Mouse (Mus musculus) cerebellum, adult 2 months (tissue): ENCODE data around the gene Cox10. TPM values are rescaled to one million over a fixed set of nuclear protein-coding genes. Genes with fewer than 3 reads are reported as not detected.

ENCODE experiments used
- DNase-seq, 2 experiments: peaks; one replicate each; pipeline ENCODE4 v3.0.0; 2021
- H3K27ac ChIP-seq: fragments of 200-500 bp; 2 replicates; pipeline ENCODE4 v1.5.1; 2012; ENCODE audit warnings: low read length, control low read depth, inconsistent platforms; ENCODE audit not compliant: insufficient read depth
- H3K27me3 ChIP-seq: fragments of 200-500 bp; 2 replicates; pipeline ENCODE4 v1.6.1; 2012; ENCODE audit warnings: inconsistent platforms, mild to moderate bottlenecking, low read length, moderate library complexity; ENCODE audit not compliant: control insufficient read depth, insufficient read depth
- H3K4me1 ChIP-seq: fragments of 200-500 bp; 2 replicates; pipeline ENCODE4 v1.6.1; 2011; ENCODE audit warnings: low read length; ENCODE audit not compliant: control insufficient read depth, insufficient read depth
- H3K4me3 ChIP-seq: fragments of 200-500 bp; replicated peaks from 2 replicates; pipeline ENCODE3; 2011; ENCODE audit warnings: mild to moderate bottlenecking, low read depth, low read length, control low read depth; ENCODE audit not compliant: insufficient read depth
- CTCF ChIP-seq: fragments of 200-500 bp; IDR thresholded peaks from 2 replicates; pipeline ENCODE4 v1.5.1; 2011; ENCODE audit warnings: low read depth, mild to moderate bottlenecking, control low read depth, low read length, moderate library complexity, borderline replicate concordance; ENCODE audit not compliant: insufficient read depth
- POLR2A ChIP-seq: fragments of 200-500 bp; IDR thresholded peaks from 2 replicates; pipeline ENCODE4 v1.6.1; 2011; ENCODE audit warnings: low read length, control low read depth, borderline replicate concordance; ENCODE audit not compliant: insufficient read depth
- WGBS: fragments of 180-500 bp; shearing (Covaris S2); methylation state at CpG from one replicate; pipeline ENCODE4 v1.1.7; 2018; 5-methylcytosine and 5-hydroxymethylcytosine counted together
- polyA plus RNA-seq: library from polyadenylated mRNA; depleted of rRNA; stranded (reverse); fragments of >200 nt; gene quantifications from 2 replicates; pipeline ENCODE4 v1.2.3, GENCODE M21; 2012

Cox10 gene
- polyA plus RNA-seq, 1 experiment: 20.1 TPM

DNA sequence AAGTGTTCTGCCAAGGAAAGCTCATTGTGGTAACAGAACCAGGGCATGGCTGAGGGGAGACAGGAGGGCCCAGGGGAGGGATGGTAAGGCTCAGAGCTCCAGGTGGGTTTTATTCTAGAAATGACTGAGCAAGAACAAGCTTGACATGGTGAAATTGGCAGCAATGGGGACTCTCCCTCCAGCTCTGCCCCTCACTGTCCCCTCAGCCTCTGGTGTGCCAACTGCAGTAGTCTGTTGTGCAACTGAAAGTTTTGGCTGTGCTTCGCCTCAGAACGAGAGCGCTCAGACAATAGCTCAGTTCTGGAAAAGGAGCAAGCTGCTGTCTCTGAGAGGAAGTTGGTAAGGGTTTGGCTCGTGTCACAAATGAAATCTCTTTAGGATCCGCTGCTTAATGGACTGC, 113.8 kb downstream of the Cox10 start:
- Histone ChIP-seq H3K27me3 (no peaks in the 10 kb centered on the region), H3K27ac (no peak overlapping the region), H3K4me3 (no peak overlapping the region), H3K4me1 (peaks cover 5% of the 10 kb centered on the region; the same call in 1 of the 2 replicates)
- WGBS: 36% methylated on average over 5 of the region's 5 CpGs
- DNase-seq: peak in 1 of 2 experiments; percentile 10
- TF ChIP-seq POLR2A (no peak), CTCF (no peak)

DNA sequence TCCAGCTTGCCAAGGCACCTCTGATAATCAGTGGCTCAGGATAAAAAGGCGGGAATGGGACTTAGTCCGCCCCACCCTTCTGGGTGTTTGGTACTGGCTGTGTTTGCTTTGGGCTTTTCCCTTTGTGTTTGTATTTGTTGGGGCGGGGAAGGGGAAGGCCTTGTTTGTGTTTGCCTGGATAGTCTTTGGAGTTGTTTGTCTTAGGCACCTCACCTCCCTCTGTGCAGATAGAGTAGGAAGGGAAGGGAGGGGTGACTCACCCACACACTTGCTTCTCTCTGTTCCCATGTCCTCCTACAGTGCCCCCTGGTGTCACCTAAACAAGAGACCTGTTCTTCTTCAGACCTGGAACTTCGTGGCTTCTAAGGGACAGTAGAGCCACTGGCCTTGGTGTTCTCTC, 122.1 kb downstream of the Cox10 start:
- no peak for TF ChIP-seq POLR2A
- TF ChIP-seq CTCF: 0 out of 2 replicates have a peak, but pooled peaks have one; percentile 5
- peaks cover under 1% of the 10 kb centered on the region; the same call in 1 of the 2 replicates for H3K4me1 ChIP-seq
- H3K4me3 ChIP-seq: no peak overlapping the region

DNA sequence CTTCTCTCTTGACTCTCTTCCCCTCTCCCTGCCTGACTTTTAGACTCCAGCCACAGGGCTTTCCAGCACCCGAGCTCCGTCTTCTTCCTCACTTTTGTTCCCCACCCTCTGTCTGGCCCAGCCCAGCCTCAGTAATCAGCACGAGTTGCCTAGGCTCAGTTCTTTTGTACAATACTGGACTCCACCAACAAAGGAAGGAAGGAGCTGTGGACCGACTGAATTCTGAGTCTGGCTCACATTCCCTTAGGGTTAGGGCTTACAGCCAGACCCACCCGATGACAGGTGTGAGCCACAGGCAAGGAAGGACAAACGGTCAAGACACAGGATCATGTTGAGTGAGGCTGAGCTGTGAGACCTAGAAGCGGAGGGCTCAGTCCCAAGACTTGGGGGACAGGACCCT, 122.5 kb downstream of the Cox10 start:
- Histone ChIP-seq H3K27me3 (no peaks in the 10 kb centered on the region), H3K27ac (no peak overlapping the region), H3K4me1 (peaks cover 4% of the 10 kb centered on the region; the same call in 1 of the 2 replicates), H3K4me3 (no peak overlapping the region)
- 38% methylated on average over 7 of the region's 7 CpGs for WGBS
- TF ChIP-seq CTCF: no peak
- no peak for TF ChIP-seq POLR2A
- no peak for DNase-seq

More for the DNA sequence above, 122.1 kb downstream of the Cox10 start:
- Histone ChIP-seq H3K27ac (no peak overlapping the region), H3K27me3 (no peaks in the 10 kb centered on the region)
- no peak for DNase-seq
- WGBS: 61% methylated on average over 4 of the region's 4 CpGs

DNA sequence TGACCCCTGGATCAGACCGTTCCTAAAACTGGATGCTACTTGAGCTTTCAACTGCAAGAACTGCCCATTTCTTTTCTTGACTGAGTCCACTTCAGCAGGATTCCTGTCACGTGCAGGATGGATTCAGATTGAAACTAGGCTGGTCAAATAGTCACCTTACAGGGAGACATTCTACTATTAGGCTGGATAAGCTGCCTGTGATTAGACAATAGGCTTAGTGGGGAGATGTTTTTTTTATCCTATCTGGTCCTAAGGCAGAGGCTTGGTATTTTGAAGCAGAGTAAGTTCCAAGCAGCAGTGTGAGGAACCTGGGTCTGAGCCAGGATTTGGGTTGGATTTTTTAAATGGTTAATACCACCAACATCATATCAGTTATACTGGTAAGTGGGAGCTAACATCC, 125.4 kb downstream of the Cox10 start:
- 90% methylated on average over 2 of the region's 2 CpGs for WGBS
- Histone ChIP-seq H3K27ac (no peak overlapping the region), H3K4me3 (no peak overlapping the region), H3K4me1 (peaks cover 4% of the 10 kb centered on the region; the same call in 1 of the 2 replicates), H3K27me3 (no peaks in the 10 kb centered on the region; the same call in 1 of the 2 replicates)
- DNase-seq: no peak
- TF ChIP-seq CTCF: no peak
- TF ChIP-seq POLR2A: no peak

DNA sequence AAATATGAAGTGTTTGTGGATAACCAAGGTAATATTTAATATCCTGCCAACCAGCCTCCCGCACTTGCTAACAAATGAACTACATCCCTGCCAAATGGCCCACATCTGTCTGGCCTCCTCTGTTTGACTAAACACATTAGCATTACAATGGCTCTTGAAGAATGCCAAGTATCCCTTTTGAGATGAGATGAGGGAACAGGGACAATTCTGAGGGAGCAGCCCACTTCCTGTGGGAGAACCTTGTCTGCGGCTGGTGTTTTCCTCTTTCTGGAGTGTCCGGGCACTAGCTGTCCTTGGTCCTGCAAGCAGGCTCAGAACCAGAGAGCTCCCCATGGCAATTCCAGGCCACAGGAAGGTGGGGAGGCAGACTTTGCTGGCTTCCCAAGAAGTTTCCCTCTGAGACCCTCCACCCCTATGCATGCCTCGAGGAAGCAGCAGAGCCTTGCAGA, 126.5 kb downstream of the Cox10 start:
- Histone ChIP-seq H3K27me3 (no peaks in the 10 kb centered on the region; the same call in 1 of the 2 replicates), H3K4me1 (peaks cover 4% of the 10 kb centered on the region; the same call in 1 of the 2 replicates), H3K27ac (no peak overlapping the region), H3K4me3 (no peak overlapping the region)
- TF ChIP-seq CTCF (no peak), POLR2A (no peak)
- WGBS: 50% methylated on average over 4 of the region's 4 CpGs
- no peak for DNase-seq

DNA sequence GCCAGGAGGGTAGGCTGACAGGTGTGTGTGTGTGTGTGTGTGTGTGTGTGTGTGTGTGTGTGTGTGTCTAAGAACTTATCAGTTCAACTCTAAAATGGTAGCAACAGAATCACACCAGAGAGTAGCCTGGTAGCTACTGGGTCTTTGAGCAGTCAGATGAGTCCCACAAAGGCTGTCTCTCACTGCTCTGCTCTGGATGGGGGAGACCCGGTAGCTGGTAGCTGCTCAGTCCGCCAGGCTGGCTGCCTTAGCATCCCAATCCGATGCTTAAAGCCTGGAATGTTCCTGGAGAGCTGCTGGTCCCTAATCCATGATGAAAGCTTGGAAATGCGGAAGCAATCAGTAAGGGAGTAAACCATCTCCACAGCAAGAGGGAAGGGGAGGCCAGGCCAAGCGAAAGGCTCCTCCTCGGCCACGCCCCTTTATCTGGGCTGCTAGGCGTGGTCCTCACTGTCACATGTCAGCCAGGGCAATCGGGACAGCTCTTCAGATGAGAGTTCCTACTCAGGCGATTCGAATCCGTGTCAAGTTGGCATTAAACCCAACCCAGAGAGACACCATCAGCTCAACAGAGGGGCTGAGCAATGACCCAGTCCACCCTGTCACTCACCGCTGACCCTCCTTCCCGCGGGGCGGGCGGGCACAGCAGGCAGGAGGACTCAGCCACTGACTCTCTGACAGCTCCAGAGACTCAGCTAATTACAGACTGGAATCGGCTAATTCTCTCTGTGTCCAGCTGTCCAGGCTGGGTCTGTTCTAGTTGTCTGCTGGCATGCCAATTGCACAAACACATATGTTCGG, 127.2 kb downstream of the Cox10 start:
- H3K4me1 ChIP-seq: peaks cover 4% of the 10 kb centered on the region; the same call in 1 of the 2 replicates

DNA sequence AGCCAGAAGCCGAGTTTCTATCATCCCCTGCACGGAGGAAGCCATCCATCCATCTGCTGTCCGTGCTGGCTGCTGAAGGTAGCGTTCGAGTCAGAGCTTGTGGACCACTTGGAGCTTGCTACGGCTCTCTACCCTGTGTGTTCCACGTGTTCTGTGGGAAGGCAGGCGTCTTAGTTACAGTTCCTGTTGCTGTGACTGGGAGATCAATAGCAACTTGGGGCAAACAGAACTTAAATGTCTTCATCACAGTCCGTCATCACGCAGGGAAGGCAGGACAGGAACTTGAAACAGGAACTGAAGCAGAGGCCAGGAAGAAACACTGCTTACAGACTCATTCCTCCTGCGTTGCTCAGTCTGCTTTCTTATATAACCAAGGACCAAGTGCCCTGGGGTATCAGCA, 130.9 kb downstream of the Cox10 start:
- Histone ChIP-seq H3K4me3 (no peak overlapping the region), H3K27ac (no peak overlapping the region), H3K4me1 (peaks cover 12% of the 10 kb centered on the region), H3K27me3 (no peaks in the 10 kb centered on the region; the same call in 1 of the 2 replicates)
- DNase-seq: no peak
- TF ChIP-seq POLR2A (no peak), CTCF (no peak)
- 85% methylated on average over 11 of the region's 11 CpGs for WGBS

More for the DNA sequence above, 127.2 kb downstream of the Cox10 start:
- H3K4me3 ChIP-seq: peak overlapping the region; percentile 34
- DNase-seq: peak in 1 of 2 experiments; percentile 8
- H3K27ac ChIP-seq: no peak overlapping the region
- no peaks in the 10 kb centered on the region; the same call in 1 of the 2 replicates for H3K27me3 ChIP-seq
- WGBS: 5% methylated on average over 19 of the region's 19 CpGs
- no peak for TF ChIP-seq CTCF
- TF ChIP-seq POLR2A: no peak
